Mouse (Mus musculus): ENCODE results near the gene Gys2.
"Not testable (repeated sequence)": the region's sequence is repeated elsewhere in the genome, so short reads cannot be mapped to it uniquely, and the experiment has no call there.

Gene Gys2

DNA sequence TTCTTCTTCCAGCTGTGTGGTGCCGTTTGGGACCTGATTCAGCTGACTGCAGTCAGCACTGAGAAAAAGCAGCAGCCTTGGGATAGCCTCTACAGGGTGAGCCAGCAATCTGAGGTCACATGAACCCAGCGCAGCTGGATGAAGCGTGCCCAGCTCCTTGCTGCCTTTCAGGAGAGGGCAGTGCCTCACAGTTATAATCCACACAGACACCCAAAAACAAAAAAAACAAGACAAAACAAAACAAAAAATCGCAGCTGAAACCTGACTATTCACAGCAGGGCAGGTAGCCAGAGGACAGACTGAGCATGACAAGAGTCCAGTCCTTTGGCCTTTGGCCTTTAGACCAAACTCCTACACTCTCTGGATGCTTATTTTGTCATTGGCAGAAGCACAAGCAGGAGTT is at the start of gene Gys2:
TSS of gene Gys2 (minus strand) at position 309 of the 403 bp plus-strand sequence.
- peak; percentile 57 to 62 for DNase-seq

DNA sequence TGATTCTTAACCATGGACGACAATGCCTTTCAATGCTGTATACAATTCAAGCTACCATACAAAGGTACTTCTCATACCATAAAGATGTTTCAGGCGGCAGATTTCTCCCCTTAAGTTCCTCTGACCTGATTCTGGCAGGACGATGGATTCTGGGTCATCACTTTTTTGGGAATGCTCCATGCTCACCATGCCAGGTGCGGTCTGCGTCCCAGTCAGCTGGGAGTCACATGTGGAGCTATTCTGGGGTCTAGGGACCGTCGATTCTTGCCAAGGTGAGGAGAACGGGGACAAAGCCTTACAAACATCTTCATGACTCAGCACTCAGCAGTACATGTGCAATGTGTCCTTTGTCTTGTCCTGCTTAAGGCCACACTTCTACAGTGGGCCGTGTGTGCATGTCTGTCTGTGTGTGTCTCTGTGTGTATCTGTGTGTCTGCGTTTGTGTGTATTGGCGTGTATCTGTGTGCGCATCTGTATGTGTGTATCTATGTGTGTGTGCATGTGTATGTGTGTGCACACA is 48.7 kb upstream of the Gys2 start:
- no peak for DNase-seq

DNA sequence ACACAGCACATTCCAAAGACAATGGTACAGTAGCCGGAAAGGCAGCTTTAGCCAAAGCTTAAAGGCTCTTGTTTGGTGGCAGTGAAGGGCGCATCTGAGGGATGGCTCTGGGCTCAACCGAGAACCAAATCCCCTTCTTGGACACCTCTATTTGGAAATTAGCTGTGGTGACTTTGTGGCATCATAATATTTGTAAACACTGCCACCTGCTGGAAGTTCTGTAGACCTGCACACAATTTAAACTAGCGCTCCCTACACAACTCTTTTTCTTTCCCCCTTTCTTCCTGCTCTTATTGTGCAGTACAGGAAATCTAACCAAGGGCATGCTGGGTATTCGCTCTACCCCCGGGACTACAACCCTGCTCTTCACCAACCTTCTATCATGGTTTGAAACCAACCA is 46.2 kb upstream of the Gys2 start:
- no peak for DNase-seq

DNA sequence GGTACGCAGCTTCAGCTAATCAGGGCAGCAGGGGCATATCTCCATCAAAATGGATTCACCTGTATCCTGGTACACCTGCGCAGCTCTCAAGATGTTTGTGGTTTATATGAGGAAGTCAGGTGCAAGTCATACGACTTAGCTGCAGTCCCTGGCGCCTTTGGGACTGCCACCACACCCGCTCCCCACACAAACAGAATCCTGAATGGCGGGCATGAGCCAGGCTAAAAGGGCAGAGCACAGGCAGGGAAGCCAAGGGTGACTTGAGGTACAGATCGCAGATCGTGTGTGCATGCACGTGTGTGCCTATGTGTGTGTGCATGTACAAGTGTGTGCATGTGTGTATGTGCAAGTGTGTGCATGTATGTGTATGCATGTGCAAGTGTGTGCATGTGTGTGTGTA is 42.5 kb upstream of the Gys2 start:
- not testable (repeated sequence) for DNase-seq

DNA sequence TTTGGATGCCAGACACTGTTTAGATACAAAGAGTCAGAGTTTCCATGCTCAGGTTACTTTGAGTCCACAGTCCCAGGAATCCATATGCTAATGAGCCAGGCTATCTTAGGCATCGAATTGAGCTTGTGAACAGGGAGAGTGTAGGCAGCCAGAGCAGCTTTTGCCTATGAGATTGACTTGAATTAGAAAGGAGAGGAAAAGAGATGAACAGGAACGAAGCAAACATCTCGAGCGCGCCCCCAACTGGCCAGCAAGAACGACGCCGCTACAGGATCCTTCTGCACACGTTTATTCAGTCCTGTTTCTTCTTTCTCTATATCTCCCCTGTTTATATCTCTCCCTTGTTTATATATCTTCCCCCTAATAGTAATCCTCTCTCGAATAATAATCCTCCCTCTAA is 42.0 kb upstream of the Gys2 start:
- peak in 1 of 2 experiments; percentile 66 for DNase-seq

DNA sequence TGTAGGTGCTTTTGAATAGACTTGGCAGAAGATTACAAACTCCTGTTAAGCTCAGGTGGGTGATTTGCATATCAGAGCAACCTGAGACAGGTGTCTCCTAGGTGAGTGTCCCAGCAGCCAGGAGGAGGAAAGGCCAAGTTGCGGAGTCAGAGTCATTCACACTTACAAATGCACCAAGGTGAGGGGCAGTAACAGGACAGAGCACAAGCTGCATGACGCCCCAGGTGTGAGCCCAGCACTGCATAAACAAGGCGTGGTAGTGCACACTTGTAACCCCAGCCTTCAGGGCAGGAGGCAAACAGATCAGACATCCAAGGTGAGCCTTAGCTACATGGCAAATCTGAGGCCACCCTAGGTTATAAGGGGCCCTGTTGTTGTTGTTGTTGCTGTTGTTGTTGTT is 40.0 kb upstream of the Gys2 start:
- no peak for DNase-seq

DNA sequence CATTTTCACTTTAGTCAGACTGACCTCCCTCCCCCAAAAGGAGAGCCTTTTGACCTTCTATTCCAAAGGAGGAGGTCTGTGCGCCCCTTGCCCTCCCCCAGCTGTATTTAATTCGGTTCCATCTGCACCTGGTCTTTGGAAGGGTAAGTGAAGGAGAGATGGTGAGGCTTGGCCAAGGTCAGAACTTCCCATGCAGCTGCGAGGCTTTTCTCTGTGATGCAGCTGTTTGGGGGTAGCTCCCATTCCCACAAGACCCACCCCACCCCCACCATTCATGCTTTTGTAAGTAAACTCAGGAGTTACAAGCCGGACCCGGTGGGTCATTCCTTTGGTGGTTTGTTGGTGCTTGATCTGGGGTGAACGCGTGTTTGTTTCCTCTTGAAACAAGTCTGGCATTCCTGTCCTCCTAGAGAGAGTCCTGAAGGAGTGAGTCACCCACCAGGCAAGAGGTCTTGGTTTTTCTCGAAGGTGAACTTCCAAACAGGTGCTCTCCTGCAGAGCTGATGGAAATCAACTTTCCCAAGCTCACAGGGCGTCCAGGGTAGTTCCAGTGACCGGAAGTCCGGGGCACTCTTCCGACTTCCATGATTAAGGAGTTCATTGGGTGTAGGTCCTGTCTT is 38.7 kb upstream of the Gys2 start:
- no peak for DNase-seq

DNA sequence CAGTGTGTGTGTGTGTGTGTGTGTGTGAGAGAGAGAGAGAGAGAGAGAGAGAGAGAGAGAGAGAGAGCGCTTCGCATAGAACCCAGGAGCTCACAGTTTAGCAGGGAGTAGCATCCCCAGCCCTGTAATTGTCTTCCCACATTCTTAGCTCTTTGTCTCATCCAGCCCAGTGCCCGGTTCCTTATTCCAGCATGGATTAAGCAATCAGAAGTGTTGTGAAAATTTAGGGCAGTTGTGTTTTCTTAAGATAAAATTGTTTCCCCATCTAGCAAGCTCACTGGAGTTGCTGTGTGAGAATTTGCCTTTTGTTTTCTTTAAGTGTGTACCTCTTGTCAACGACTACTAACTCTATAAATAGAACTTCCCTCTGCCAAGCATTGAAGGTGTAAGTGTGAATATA is 35.8 kb upstream of the Gys2 start:
- DNase-seq: no peak

DNA sequence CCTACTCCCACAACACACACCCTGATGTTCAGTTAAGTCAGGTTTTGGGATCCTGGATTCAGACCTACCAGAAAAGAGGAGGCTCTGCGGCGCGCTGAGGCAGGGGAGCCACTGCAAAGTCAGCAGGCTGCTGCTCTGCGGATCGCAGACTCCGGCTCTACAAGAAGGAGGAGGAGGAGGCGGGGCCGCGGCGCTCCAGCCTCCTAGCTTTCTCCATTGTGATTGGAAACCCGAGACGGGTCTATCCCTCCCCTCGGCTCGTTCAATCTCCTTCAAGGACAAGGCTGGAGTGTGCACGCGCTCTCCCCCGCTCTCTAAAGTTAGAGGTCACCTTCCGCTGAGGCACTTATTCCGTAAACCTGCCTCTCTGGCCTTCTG is 34.9 kb upstream of the Gys2 start, which contains the start of gene Ldhb:
TSS of gene Ldhb (minus strand) at position 173 of the 378 bp plus-strand sequence.
- DNase-seq: peak; percentile 96 to 98

DNA sequence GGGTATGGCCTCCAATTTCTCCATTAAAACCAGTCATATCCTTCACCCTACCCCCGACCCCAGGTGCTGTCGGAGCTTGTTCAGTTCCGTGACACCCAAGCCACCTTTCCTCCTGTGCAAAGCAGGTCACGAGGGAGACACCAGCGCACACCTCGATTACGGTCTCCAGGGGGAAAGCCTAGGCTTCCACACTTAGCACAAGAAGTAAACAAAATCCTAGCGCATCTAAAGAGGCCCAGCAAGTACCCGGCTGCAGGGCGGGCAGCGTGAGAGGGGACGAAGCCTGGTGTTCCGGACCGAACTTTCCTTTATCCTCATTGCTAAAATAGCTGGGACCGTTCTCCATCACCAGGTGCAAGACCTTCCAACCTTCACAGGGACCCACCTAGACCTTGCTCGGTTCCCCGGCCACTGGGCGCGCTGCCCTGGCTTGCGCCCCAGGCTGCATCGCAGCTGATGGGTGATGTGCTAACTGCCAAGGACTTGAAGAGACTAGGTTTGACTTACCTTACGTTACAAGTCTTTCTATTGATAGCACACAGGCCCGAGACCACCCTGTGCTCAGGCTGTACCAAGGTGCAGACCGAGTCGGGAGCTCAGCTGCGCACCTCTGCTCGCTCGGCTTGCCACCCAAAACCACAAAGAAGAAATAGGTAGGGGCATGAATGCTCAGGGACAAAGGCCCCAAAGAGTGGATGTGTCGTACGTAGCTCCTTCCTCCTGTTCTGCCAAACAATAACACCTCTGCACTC is 34.3 kb upstream of the Gys2 start:
- DNase-seq: no peak

DNA sequence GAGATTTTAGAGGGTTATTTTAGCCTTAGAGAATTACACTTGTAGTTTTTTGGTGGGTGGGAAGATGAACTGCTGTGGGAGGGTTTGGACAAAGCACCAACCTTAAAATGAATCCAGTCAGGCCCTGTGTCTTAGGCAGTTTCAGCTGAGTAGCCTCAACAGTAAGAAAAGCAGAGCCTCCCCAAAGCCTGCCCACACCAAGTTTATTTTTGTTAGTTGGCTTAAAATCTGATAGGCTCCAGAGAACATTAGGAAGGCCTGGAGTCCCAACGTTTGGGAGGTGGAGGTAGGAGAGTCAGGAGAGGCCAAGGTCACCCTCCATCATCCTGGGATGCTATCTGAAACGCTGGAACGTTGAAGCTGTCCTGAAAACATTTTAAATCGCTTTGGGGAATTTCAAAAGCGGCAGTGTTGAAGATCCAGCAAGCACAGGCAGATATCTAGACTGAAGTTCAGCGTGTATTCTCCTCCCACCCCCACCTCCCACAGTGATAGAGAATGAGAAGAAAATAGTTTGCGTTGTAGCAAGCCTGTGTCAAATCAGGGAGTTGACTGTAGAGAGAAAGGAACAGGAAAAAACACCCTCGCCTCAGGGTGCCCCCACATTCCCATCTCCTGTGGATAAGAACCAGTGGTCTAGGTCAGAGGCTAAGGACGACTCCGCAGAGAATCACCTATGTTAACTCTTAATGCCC is 33.6 kb upstream of the Gys2 start:
- no peak for DNase-seq

DNA sequence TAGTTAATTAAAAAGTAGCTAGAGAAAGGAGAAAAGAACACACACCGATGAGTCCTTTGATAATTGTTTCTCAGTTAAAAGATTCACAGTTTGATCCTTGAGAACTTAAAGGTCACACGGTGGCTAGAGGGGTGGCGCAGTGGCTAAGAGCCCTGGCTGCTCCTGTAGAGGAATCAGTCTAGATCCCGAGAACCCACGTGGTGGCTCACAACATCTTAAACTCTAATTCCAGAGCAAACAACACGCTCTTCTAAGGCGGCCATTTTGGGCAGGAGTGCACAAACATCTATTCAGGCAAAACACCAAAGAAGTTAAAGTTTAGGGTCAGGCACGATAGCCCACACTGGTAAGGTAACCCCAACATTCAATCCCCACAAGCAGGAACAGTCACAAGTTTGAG is 30.7 kb upstream of the Gys2 start:
- peak in 1 of 2 experiments; percentile 21 for DNase-seq

DNA sequence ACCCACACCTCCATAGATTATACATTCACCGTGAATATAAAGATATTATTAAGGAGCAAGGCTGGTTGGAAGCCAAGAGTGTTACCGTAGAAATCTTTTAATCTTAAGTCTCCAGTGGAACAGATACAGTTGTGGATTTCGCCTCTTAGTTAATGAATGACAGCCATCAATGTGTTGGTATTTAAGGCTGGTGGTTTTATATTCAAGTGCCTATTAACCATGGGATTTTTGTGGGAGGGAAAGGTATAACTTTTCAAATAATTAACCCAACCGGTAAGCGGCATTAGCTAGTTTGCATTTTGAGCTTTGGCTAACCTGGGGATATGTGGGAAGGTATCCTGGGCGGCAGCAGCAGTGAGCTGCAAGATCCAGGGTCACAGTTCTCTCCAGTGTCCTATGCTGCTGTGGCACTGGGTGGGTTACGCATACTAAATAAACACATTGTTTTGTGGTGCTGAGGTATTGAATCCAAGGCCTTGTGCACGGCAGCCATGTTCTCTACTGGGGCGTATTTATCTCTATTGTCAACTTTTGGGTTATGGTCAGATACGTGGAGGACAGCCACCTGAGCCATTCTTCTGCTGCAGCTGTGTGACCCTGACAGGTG is 29.7 kb upstream of the Gys2 start:
- peak; percentile 63 to 85 for DNase-seq

DNA sequence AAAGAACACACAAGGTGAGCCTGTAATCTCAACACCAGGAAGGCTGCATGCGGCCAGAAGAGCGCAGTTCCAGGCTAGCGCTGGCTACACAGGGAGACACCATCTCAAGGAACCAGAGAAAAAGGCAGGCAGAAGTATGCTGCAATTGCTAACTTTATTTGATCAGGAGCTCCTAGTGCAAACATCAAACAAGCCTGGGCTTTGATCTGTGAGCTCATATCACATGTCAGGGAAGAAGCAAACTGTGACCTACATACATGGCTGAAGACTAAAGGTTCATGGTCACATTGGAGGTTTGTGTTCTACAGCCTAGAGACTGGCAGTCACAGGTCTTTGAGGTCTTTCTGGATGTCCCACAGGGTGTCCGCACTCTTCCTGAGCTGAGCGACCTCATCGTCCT is 17.2 kb upstream of the Gys2 start:
- DNase-seq: not testable (repeated sequence)

DNA sequence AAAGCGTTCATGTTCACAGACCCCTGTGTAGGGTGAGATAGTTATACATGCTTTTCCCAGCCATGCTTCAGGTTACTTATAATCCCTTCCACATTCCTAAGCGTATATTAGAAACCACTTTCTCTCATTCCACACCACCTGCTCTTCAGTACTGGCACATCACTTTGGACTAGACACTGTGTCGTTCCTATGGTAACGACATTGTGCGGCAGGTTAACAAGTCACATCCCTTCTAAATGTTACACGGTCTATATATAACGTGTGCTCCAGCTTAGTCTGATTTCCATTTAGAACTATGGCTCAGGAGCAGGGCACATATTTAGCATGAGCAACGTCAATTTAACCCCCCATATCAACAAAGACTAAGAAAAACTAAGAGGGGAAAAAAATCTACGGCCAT is 14.7 kb upstream of the Gys2 start:
- DNase-seq: no peak

DNA sequence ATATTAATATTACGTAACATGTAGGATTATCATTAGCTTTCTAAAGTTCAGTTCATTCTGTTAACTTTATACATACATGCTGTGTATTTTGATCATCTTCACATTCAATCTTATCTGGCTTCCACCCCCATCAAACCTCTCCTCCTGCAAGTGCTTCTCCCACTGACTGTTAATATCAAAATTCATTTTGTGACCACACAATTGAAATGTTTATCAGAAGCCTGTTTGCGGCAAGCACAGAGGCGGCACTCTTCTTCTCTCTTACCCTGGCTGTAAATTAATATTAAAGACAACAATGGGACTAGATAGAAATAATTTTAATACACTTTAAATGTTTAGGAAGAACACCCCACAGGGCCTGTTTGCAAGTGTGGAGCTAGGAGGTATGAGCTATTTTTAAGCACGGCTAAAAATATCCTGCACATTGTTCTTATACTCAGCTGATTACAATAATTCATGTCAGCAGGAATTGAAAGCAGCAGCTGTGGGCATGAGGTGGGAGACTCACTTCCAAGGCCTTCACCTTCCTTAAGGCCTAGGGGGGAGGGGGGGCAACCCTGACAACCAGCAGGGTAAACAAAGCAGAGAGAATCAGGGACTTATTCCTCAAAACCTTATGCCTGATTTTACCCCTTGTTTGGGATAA is 12.7 kb upstream of the Gys2 start:
- DNase-seq: no peak

DNA sequence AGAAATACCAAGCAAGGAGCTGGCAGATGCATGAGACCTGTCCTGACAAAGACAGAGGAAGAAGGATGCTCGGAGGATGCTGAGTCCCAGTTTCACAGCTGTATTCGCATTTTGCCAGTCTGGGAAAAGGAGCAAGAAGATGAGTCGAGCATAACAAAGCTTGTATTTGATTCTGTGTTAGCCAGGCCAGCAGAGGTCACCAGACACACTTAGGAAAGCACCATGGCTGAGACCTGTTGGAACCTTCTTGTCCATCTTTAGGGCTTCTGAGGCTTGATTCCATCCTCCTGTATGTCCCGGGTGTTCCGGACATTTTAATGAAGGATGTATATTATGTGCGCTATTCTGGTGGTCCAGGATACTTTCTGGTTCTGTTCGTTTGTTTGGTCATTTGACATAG is 4.3 kb upstream of the Gys2 start:
- DNase-seq: peak in 1 of 2 experiments; percentile 39

DNA sequence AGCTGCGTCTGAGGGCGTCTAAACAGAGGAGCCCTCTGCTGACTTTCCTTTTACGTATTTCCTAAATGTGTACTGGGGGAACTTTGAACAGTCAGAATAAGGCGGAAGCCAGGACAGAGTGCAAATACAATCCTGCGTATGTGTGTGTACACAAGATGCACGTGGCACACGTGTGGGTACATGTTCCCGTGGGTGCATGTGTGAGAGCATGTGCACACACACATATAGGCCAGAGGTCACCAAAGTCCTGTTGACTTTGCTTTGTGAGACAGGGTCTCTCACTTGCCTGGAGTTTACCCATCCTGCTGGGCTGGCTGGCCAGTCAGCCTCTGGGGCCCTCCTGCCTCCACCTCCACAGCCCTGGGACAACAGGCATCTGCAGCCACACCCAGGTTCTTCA is 1.8 kb downstream of the Gys2 start:
- DNase-seq: no peak

DNA sequence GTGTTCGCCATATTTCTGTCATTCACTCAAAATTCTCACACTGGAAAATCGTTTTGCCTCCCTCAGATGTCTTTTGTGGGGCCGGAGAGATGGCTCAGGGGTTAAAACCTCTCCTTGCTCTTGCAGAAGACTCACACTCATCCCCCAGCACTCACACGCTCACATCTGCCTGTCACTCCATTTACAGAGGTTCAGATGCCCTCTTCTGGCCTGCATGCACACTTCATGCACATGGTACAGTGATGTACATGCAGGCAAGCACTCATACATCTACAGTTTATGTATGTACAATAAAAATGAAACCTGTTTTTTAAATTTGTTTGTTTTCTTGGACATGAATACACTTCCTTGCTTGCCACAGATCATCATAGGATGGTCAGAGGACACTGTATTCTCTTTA is 3.3 kb downstream of the Gys2 start:
- no peak for DNase-seq

DNA sequence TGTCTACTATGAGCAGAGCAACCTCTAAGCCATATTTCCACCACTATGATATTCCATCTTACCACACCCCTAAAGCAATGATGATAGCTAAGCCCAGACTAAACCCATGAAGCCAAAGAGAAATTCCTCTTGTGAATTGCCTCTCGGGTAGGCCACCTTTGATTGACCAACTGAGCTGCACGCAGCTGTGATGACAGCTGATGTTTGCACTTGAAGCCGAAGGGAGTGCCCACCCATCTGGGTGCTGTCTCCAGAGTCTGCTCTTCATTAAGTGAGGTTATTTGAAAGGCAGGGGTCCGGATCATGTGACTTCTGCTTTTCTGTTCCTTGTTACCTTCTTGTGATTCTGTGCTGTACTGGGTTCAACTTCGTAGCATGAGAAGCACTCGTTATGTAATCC is 10.7 kb downstream of the Gys2 start:
- no peak for DNase-seq

DNA sequence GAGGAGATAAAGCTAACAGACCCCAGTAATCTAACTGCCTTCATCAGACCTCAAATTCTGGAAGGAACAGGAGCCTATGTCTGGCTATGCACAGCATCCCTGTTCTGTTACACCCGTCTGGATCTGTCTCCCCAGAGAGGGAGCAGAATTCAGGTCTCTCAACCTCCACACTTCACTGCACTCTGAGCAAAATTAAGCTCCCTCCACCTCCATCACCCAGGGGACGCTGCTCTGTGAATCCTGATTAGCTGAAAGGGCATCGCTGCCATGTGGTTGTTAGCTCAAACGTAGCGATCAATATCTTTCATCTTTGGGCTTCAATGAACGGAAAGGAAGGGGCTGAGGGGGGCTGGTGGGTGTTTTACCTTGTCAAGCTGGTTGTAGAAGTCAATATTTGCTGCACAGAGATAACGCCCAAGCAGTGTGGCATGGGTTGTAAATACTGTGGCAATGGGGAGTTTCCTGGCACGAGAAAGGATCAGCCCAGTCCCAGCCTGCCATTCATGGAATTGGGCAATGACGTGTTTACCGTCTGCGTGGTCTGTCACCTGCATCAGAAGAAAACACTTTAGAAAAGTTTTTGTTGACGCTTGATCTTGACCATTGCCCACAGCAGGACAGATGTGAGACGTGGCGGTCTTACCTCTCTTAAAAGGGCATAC is 13.8 kb downstream of the Gys2 start:
- DNase-seq: no peak

DNA sequence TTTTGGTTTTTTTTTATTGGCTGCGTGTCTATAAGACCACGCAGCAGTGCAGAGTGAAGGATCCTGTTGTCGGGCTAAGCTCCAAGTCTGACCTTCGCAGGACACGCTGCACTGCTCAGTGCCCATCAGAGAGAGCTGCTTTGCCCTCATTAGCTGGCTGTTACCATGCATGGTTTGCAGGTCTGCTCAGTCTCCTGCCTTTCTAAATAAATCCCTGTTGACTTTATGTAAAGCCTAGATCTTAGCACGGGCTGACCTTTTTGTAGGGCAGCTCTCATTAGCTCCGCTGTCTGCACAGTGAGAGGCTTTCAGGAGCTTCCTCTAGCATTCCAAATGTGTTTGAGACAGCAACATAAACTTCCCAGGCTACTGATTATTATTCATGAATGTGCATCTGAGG is 14.9 kb downstream of the Gys2 start:
- no peak for DNase-seq

Measured in kidney, adult 8-10 months (tissue).